8 mouse cellular contexts compared by ENCODE assay signal in the genomic region with DNA sequence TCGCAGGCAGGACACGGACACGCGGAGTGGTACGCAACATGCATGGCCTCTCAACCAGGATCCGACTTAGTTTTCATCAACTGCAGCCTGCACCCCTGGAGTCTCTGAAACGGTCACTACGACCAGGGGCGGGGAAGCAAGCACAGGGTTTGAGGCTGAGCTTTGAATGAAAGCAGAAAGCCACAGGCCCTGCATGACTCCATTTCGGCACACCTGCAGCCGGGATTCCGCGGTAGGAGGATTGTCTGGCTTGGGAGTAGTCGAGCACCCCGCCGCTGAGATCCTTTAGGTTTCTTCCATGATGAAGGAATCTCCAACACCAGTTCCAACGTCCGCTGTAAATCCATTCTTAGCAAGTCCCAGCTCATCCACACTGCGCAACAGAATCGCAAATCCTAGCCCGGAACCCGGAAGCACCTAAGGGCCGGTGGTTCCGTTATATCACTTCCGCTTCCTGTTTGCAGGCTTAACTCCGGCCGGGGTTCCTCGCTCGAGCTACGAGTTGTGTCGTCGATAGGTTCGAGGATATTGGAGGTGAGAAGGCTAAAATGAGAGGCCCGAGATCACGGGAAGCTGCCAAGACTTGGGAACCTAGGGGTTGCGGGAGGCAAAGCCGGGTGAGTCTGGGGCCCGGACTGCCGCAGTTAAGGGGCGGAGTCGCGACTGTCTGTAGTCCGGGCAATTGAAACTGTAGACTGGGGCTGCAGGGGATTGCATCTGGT. TPM values are rescaled to one million over a fixed set of nuclear protein-coding genes. Genes with fewer than 3 reads are reported as not detected.
A peak's percentile ranks its signal among the peaks of the same experiment; 100 is the strongest.
DNase-seq lines count a peak whose midpoint lies in the region; ATAC-seq and TF ChIP-seq lines count a peak whose summit lies in the region.

A gene (minus strand): TSS at position 408 of the 722 bp plus-strand sequence.

- peak; percentile 70 to 71 for DNase-seq in CD8-positive naive resting alpha-beta T cell, adult 2 months (ENCODE audit: low read depth in 2 of 2, low spot score in 2 of 2)
- DNase-seq in brain, embryonic 18.5 days (ENCODE audit: low read depth, low spot score) = peak; percentile 62
- peak; percentile 51 for DNase-seq in fibroblast of lung, adult 2 months (ENCODE audit: low read depth)
- peak; percentile 83 for DNase-seq in kidney, postnatal 10 days

- WGBS in heart, embryonic 14.5 days = under 1% methylated on average over 43 of the region's 43 CpGs
- WGBS in liver, embryonic 16.5 days (ENCODE audit: insufficient replicate concordance) = under 1% methylated on average over 43 of the region's 43 CpGs
- WGBS in neural tube, embryonic 13.5 days = under 1% methylated on average over 43 of the region's 43 CpGs

- H3K4me2 ChIP-seq in heart, embryonic 14.5 days (ENCODE audit: low read length) = peak within 1 kb of the TSS; percentile 99
- peak within 1 kb of the TSS; percentile 99 for H3K4me2 ChIP-seq in liver, embryonic 16.5 days (ENCODE audit: low read depth, low read length)
- H3K4me2 ChIP-seq in neural tube, embryonic 13.5 days = peak within 1 kb of the TSS; percentile 100

- peak within 1 kb of the TSS; percentile 68 to 98 for H3K27ac ChIP-seq in heart, embryonic 14.5 days (replicated peaks in 1 of 2; ENCODE audit: control insufficient read depth in 1 of 2, insufficient read depth in 1 of 2, low read depth in 2 of 2, low read length in 2 of 2)
- H3K27ac ChIP-seq in liver, embryonic 16.5 days (ENCODE audit: low read length) = peak within 1 kb of the TSS; percentile 89
- peak within 1 kb of the TSS; percentile 94 for H3K27ac ChIP-seq in neural tube, embryonic 13.5 days (replicated peaks)
- peak within 1 kb of the TSS; percentile 92 for H3K27ac ChIP-seq in testis, adult 2 months (ENCODE audit: control insufficient read depth, insufficient read depth, low read depth, low read length)

- no peaks in the 10 kb centered on the region for H3K27me3 ChIP-seq in heart, embryonic 14.5 days (ENCODE audit: control insufficient read depth, insufficient read depth, low read length)
- no peaks in the 10 kb centered on the region for H3K27me3 ChIP-seq in liver, embryonic 16.5 days (ENCODE audit: control insufficient read depth, insufficient read depth, low read depth, low read length)
- no peaks in the 10 kb centered on the region for H3K27me3 ChIP-seq in neural tube, embryonic 13.5 days
- H3K27me3 ChIP-seq in testis, adult 2 months (ENCODE audit: control insufficient read depth, insufficient read depth, low read length) = no peaks in the 10 kb centered on the region

- peak; percentile 69 for TF ChIP-seq POLR2A in testis, adult 2 months (IDR thresholded peaks at IDR 0.05; ENCODE audit: control insufficient read depth, low read depth, low read length)

- H3K9ac ChIP-seq in heart, embryonic 14.5 days (ENCODE audit: low read length) = peak within 1 kb of the TSS; percentile 82
- peak within 1 kb of the TSS; percentile 92 for H3K9ac ChIP-seq in liver, embryonic 16.5 days (ENCODE audit: low read depth, low read length)
- H3K9ac ChIP-seq in neural tube, embryonic 13.5 days = peak within 1 kb of the TSS; percentile 89

- no peaks in the 10 kb centered on the region for H3K9me3 ChIP-seq in heart, embryonic 14.5 days (ENCODE audit: control insufficient read depth, low read length)
- H3K9me3 ChIP-seq in liver, embryonic 16.5 days (replicated peaks; ENCODE audit: control insufficient read depth, low read length) = no peaks in the 10 kb centered on the region
- no peaks in the 10 kb centered on the region for H3K9me3 ChIP-seq in neural tube, embryonic 13.5 days

- H3K4me3 ChIP-seq in heart, embryonic 14.5 days (ENCODE audit: control insufficient read depth in 1 of 2, insufficient read depth in 1 of 2, low read depth in 1 of 2, low read length in 2 of 2) = peak within 1 kb of the TSS; percentile 90 to 96
- peak within 1 kb of the TSS; percentile 71 for H3K4me3 ChIP-seq in liver, embryonic 16.5 days (ENCODE audit: low read depth, low read length)
- H3K4me3 ChIP-seq in neural tube, embryonic 13.5 days = peak within 1 kb of the TSS; percentile 93
- H3K4me3 ChIP-seq in testis, adult 2 months (ENCODE audit: control insufficient read depth, low read depth, low read length) = peak within 1 kb of the TSS; percentile 96

- no peak for ATAC-seq in heart, embryonic 14.5 days (ENCODE audit: insufficient number of reproducible peaks, insufficient read depth, low FRiP score, low read depth)
- ATAC-seq in liver, embryonic 16.5 days (ENCODE audit: low read depth) = peak; percentile 51
- no peak for ATAC-seq in neural tube, embryonic 13.5 days (ENCODE audit: low read depth)

- peaks cover 4 to 22% of the 10 kb centered on the region in 2 experiments for H3K4me1 ChIP-seq in heart, embryonic 14.5 days (ENCODE audit: control insufficient read depth in 2 of 2, insufficient read depth in 2 of 2, low read length in 2 of 2)
- H3K4me1 ChIP-seq in liver, embryonic 16.5 days (ENCODE audit: control insufficient read depth, low read depth, low read length) = peaks cover 44% of the 10 kb centered on the region
- peaks cover 43% of the 10 kb centered on the region for H3K4me1 ChIP-seq in neural tube, embryonic 13.5 days (replicated peaks)
- H3K4me1 ChIP-seq in testis, adult 2 months (ENCODE audit: control insufficient read depth, insufficient read depth, low read length) = peaks cover 5% of the 10 kb centered on the region

- peaks cover 35% of the 10 kb centered on the region for H3K36me3 ChIP-seq in heart, embryonic 14.5 days (ENCODE audit: control insufficient read depth, insufficient read depth, low read length)
- H3K36me3 ChIP-seq in liver, embryonic 16.5 days (ENCODE audit: control insufficient read depth, insufficient read depth) = no peaks in the 10 kb centered on the region
- peaks cover 40% of the 10 kb centered on the region for H3K36me3 ChIP-seq in neural tube, embryonic 13.5 days
- H3K36me3 ChIP-seq in testis, adult 2 months (ENCODE audit: control insufficient read depth, insufficient read depth, low read length) = no peaks in the 10 kb centered on the region; the same call in none of the 2 replicates

- TF ChIP-seq CTCF in testis, adult 2 months (IDR thresholded peaks at IDR 0.05; ENCODE audit: control insufficient read depth, insufficient read depth, insufficient replicate concordance, low read depth, low read length) = no peak

RNA-seq across cellular contexts. Expression of the gene that starts here (rescaled TPM):
- polyA plus RNA-seq in heart, embryonic 14.5 days (2014; fragmentation: Nextera tagmentation; extraction: Ambion mirVana) = 7.6 and 10.6 TPM in 2 replicates
- polyA plus RNA-seq in liver, embryonic 16.5 days (2015; fragmentation: Nextera tagmentation; extraction: Ambion mirVana) = 4.8 and 5.9 TPM in 2 replicates
- polyA plus RNA-seq in neural tube, embryonic 13.5 days (2015; fragmentation: Nextera tagmentation; extraction: Ambion mirVana) = 16.0 and 16.2 TPM in 2 replicates
- 35.7 and 40.5 TPM in 2 replicates for polyA plus RNA-seq in testis, adult 2 months (2012; rRNA removed)
